Mouse (Mus musculus): ENCODE results near the gene Tmem268.

The Tmem268 gene

DNA sequence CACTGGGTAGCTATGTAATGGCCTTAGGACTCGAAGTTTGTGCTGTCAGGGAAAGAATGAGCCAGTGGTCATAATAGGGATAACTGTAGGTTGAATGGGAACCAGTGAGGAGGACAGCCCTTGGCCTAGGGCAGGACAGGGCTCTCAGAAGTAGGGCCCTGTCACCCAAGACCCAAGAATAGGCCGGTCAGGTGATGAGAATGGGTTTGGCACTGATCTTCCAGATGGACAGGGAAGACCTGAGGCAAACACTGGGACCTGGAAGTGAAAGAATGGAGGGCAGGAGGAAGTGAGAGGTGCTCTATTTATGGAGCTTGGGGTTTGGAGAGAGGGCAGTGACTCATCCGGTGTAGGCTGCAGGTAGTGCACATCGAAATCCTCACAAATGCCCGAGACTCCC lies 1.9 kb upstream of the Tmem268 start:
- DNase-seq = no peak

DNA sequence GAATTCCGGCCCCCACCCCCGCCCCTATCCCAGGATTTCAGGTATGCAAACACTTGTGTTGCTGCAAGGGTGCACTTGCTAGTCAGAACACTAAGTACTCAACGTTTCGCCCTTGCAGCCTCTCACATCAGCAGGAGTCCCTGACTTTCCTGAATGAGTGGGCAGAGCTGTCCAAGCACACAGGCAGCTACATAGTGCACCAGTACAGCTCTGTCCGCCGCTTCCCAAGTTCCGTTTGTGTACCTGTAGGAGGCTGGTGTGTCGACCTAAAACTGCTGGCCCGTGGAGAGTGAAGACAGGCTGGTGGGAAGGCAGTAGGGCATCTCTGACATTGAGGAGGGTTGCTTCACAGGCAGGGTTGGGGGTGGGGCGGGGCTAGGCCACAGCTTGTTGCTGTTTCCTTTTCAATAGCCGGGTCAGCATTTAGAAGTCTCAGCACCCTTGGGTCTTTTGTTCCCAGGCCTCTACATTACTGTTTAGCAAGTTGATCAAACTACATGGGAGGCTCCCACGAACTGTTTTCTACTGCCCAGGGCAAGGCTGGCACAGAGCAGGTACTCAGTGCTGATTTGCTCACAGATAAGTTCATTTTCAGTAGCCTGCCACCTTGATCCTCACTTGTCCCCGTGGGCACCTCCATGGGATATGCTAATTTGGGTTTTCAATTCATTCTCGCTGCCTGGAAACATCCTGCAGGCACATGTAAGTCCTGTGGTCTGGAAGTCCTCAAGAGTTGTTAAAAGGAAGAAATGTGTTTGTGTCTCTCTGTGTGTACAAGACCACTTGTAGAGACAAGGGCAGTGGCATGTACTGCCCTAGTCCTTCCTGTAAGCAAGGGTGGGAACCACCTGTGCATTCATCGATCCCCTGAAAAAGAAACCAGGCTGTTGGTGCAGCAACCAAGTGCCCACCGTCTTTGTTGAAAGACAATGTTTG lies 1.2 kb upstream of the Tmem268 start:
- peak; percentile 15 for DNase-seq

DNA sequence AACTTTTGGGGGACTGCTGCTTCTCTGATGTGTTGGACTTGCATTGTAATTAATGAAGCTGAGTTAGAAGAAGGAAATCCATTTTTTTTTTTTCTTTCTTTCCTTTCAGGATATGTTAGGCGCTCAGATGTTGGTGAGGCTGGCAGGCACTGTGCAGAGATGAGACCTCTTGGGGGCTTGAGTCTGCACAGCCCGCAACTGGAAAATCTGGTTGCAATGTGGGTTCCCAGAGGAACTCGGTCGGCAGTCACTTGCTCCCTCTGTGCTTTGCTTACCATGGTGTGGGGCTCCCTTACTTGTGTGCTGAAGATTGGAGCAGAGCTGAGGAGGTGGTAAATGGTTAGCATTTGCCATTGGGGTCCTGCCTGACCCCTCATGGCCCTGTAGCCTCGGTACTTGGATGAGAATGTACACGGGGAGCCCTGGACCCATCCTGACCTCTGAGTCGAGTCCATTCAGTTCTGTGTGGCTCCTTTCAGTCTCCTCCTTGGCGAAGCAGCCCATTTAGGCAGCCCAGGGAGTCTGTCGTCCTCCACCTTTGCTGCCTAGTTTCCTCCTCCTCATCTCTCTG lies 631 bp downstream of the Tmem268 start:
- peak; percentile 24 for DNase-seq

DNA sequence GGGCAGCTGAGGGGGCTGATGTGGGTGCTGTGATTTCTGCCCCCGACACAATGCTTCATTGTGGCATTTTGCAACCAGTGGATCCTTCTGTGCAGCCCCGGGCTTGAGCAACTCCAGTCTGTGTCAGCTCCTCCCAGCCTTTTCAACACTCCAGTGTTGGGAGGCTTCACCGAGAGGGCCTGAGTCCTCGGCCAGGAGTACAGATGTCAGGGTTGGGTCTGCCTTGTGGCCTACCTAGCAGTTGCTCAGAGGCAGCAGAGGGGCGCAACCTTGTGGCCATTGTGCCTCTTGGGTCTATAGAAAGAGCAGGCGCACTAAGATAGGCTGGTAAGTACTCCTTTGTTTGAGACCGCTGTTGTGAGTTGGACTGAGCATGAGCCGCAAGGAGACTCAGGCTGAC lies 1.5 kb downstream of the Tmem268 start:
- peak; percentile 57 for DNase-seq

DNA sequence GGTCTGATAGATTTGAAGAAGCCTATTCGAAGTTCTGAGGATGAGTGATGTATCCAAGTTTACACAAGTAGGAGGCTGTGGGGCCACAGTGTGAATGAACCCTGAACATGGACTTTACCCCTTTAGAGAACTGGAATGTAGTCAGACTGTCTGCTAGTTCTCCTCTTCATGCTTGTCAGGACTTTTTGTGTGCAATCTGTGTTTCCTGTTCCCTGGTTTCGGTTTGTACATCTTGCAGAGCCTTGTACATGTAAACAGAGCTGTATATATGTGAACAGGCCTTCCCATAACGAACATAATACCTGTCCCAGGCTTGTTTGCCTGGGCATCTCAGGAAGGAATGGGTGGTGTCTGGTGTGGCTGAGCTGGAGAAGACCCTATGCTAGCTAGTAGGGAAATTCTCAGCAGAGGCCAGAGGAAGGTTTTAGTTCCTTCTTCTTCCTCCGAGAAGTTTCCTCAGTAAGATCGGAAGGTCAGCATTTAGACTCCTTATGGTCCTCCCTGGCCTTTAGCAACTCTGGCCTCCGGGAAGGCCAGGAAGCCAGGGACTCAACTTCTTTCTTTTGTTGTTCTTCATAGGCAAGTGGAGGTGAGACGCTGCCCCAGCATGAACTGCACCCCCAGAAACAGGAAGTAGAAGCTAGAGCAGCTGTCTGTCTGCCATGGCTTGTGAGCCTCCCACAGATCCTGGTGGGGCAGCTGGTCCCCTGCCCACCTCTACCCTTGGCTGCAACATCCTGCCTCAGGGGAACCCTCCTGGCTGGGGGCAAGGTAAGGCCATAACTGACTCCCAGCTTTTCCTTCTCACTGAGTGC lies 3.5 kb downstream of the Tmem268 start:
- peak; percentile 77 for DNase-seq

DNA sequence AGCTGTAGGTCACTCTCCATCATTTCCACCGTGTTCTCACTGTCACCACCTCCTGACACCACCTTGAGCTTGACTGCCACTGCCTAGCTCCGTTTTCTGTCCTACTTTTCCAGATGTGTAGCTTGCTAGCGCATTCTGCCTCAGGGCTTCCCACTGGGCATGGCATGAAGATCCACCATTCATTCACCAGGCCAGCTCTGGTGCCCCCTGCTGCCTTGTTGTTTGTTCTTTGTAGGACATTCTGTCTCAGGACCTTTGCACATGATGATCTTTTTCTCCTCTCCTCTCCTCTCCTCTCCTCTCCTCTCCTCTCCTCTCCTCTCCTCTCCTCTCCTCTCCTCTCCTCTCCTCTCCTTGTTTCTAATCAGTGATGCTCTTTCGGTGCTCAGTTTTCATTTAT lies 4.2 kb downstream of the Tmem268 start:
- DNase-seq = peak; percentile 32

DNA sequence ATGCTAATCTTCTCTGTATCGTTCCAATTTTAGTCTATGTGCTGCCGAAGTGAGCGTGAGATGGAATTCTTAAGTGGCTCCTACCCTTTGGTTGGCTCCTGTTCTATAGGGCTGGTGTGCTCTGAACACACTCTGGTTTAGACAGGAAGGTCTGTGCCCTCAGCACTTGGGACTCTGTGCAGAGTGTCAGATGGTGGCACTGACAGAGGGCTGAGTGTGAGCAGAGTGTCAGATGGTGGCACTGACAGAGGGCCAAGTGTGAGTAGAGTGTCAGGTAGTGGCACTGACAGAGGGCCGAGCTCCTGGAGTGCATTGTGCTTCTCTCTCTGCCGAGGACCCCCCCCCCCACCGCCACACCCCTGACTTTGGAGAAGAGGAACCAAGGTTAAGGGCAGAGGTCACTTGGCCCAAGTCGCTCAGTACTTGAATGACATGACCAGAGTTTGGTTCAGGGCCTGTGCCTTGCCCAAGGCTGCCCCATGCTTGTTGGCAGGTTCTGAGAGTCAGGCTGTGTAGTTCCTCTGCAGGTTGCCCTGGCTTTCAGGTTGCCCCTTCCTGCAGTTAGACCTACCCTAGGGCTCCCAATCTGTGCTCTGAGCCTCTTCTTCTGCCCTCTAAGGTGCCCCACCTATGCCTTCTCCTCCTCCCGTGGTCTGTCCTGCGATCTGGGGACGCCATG lies 9.3 kb downstream of the Tmem268 start:
- DNase-seq = no peak

DNA sequence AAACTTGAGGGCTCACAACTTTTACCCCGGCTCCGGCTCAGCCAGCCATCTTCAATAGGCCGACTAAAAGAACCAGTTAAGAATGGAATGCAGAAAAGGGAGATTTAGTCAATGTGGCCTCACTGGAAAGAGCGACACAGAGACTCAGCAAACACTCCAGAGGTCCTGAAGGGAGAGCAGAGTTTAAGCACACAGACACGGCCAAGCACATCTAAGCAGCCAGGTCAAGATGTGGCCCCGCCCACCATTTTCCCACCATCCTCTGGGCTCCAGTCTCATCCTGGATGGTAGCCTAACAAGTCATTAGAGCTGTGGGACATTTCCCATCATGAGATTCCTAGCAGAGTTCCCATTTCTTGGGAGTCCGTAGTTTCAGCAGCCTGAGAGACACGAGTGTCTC lies 10.7 kb downstream of the Tmem268 start:
- no peak for DNase-seq

DNA sequence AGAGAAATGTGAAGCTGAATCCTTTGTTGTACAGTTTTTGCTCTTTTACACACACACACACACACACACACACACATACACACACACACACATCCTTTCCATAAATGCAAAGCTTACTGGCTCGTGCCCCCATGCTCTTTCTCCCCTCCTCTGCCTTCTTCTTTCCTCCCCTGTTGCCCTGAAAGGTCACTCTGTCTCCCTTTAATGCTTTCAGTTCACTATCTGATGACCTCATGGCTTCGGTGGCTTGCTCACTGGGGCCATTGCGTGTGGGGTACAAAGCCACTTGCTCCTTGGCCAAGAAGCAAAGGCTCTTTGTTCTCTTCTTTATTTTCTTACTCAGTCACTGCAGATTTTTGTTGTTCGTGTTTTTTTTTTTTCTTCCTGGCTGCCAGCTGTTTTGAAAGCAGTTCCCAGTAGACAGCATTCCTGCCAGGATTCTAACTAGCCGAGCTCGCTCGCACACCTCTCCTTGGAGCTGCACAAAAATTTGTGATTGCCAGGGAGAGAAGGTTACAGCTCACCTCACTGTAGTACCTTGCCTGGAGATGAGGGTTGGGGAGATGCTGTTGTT lies 11.7 kb downstream of the Tmem268 start:
- no peak for DNase-seq

DNA sequence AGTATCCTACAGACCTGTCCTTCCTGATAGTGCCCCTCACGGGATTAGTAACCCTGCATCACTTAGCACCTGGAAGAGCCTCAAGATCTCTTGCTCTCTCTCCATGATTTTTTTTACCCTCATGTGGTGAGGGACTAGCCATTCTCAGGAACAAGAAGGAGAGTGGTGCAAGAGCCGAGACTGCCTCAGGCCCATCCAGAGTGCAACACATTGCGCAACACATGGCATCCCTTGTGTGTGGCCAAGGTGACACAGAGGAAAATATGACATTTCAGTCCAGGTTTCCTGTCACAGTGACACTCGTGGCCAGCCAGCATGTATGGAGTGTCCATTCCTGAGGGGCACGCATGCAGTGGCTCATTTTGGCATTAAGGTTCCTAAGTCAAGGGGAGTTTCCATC lies 14.0 kb downstream of the Tmem268 start:
- DNase-seq = no peak

DNA sequence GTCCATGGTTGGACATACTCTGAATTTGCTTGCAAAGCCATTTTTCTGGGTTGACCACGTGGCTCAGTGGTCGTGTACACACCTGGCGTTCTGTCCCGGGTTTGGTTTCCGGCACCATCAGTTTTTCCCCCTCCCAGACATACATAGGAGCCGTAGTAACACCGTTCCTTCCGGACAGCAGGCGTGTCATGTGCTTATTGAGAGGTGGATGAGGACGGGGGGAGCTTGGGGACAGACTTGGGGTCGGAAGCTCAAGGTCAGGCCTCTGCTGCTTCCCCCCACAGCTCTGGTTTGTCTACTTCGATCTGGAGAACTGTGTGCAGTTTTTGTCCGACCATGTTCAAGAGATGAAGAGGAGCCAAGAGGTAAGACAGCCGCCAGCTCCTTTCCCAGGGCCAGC lies 21.1 kb downstream of the Tmem268 start:
- no peak for DNase-seq

DNA sequence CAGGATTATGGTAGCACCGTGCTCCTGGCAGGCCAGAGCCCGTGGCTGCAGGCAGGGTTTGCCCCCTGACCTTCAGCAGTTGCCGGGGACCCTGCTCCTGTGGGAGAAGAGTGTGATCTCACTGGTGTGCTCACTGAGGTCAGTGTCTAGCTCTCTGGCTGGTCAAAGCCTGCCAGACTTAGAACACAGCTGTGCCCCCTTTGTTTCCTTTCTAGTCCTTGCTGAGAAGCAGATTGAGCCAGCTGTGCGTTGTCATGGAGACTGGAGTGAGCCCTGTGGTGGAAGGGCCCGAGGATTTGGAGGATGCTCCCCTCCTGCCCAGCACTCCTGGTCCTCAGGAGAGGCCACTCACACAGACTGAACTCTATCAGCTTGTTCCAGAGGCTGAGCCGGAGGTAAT lies 21.5 kb downstream of the Tmem268 start:
- DNase-seq = no peak

DNA sequence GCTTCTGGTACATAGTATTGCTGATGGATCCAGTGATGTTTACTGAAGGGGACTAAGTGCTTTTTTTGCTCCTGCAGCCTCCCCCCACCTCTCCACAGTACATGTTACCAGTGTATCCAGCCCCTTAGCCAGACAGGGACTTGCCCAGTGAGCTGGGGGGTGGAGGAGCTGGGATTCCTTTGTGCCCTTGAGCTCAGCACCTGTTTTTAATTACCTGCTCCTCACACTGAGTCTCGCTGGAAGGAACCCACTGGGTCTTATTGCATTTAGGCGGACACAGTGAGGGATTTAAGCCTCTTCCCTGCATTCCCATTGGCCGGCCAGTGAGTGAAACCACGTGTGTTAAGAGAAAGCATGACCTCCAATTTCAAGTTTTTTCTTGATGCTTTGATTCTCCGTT lies 24.0 kb downstream of the Tmem268 start:
- no peak for DNase-seq

DNA sequence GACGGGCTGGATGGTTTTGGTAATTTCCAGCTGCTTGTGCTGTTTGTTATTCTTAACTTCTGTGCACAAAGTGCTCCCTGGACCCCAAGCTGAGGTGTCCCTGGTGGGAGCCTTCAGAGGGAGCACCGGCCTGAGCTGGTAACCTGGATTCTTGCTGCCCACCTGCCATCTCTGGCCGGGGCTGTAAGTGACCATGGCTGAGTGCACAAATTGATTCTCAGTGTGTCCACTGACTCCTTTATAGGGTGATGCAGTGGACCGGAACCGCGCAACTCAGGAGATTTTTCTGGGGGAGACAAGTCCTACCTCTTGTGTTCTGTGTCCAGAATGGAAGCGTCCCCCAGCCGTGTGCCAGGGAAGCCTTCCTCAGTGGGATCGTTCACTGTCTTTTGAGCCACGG lies 26.6 kb downstream of the Tmem268 start:
- no peak for DNase-seq

DNA sequence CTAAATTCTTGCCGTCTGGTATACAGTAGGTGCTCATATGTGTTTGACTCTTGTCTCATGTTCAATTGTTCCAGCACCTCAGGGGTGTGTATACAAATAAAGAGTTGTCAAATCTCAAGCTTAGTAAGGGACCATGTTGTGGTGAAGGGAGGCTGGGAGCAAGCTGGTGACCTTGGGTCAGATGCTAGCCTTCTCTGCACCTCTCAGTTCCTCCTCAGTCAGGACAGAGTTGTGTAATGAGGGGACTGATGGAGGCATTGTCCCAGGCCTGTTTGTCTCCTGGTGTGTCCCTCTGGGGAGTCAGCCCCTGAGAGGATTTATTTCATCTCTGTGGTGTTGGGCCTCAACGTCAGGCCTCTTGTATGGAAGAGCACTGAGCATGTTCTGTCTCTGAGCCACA lies 27.7 kb downstream of the Tmem268 start:
- DNase-seq = no peak

DNA sequence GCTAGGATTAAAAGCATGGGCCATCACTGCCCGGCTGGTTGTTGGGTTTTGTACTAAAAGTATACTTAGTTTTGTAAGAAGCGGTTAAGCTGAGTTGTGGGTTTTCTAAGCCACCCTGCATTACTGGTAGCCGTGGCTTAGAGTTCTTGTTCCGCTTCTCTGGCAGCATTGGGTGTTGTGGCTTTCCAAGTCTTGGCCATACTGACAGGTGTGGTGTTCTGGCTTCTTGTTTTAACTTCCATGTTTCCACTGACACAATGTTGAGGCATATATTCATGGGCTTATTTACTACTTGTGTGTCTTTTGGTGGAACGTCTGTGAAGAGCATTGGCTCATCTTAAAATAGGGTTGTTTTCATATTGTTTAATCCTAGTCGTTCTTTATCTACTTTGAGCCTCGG lies 31.4 kb downstream of the Tmem268 start:
- no peak for DNase-seq

DNA sequence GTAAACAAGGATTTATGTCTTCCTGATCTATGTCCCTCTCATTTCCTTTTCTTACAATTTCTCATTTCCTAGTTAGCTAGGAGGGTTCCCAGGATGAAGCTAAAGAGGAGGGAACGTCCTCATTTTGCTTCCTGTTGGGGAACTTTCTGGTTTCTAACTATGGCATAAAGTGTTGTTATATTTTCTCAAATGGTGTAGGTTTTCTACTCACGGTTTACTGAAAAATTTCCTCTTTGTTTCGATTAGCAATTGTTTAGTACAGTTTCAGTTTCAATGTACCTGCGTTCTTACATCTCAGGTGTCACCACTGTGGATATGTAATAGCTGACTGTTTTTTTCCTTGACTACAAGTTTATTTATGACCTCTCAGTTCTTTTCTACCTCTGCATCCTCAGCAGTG lies 32.0 kb downstream of the Tmem268 start:
- no peak for DNase-seq

DNA sequence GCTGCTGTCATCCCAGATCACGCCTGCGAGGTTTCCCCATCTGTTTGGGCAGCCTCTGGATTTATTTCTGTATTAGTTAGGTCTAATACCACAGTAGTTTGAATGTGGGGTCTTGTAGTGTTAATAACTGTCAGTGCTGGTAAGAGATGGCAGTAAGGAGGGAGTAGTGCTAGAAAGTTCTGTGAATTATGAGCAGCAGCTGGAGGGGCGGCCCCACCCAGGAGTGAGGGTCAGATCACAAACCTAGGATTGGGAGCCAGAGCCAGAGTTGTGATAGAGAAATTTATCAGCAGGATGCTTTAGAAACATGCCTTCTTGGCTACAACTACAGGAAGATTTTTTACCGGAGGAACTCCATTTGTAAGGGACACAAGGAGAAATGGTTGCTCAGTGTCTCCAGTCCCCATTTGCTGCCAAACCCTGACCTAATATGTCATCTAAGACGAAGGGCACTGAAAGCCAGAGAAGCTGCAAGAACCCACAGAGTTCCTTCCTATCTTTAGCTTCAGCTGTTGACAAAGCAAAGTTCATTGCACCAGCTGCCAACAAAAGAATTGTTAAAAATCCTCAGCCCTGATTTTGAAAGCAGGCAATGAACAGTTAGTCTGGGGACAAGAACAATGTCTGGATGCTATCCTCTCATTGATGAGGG lies 36.0 kb downstream of the Tmem268 start:
- no peak for DNase-seq

DNA sequence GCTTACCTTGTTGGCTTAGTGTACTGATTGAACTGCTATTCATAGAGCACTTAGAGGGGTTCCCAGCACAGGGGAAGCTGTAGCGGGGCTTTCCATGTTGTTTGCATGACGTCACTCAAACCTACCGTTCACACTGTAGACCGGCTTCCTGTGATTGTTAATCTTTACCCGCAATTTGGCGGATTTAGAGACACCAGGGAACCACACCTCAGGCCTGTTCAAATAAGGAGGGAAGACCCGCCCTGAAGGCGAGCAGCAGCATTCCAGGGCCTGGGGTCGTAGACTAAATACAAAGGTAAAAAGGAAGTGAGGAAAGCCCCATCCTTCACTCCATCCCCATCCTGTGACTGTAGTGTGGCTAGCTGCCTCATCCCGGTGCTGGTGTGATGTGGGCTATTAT lies 36.7 kb downstream of the Tmem268 start:
- no peak for DNase-seq

DNA sequence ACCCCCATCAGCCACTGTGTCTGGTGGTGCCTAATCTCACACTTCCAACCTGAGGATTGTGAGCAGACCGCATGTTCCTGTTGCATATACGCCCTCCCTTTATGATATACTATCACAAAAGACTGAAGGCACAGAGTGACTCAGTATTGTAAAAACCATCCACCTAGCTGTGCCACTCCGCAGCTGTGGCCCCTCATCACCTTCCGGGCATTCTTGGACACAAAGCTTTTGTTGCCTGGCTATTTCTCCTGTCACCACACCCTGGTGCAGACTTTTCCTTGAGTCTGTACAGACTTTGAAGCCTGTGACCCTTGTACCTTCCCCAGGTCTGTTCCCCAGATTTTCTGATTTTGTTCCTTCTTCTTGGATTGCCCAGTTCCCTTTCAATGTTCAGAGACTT lies 37.4 kb downstream of the Tmem268 start:
- no peak for DNase-seq

DNA sequence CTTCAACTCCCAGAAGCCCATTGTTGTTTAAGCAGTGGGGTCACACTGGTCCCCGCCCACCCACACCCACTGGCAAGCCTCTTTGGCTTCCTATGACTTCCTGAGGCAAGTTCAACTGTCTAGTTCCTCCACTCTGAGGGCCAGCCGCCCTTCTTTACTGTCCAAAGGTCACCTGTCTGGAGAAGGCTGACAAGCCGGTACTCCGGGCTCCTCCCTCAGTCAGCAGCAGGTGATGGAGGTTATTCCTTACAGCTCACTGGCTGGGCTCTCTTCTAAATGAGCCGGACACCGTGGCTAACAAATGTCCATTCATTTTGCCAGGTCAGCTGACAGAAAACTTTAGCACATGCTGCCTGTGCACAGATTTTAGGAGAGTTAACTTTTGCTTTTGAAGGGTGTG lies 42.2 kb downstream of the Tmem268 start:
- DNase-seq = no peak

DNA sequence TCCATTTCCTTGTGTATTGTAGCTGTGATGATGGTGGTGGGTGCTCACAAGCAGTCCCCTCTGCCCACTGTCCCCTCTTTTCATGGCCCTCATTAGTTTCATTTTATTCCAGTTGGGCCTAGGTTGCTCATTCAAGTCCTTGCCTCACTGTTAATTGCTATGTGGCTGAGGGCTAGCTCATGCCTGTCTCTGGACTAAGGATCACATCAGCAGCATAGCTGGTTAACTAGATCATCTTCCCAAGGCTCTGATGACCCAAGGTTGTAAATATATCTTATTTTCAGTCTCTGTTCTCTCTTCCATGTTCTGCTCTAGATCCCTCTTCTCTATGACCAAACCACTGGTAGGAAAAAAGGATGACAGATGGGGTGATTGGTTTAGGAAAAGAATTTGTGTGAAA lies 42.7 kb downstream of the Tmem268 start:
- DNase-seq = no peak
